Mouse (Mus musculus) hindbrain, embryonic 11.5 days (tissue): ENCODE results near the gene Arid3b. TPM values are rescaled to one million over a fixed set of nuclear protein-coding genes. Genes with fewer than 3 reads are reported as not detected.
"Not testable (repeated sequence)": the region's sequence is repeated elsewhere in the genome, so short reads cannot be mapped to it uniquely, and the experiment has no call there.

Experiments
- ATAC-seq: fragments of 200-750 bp; cut with Nextera tagmentation; 2 replicates; pipeline ENCODE4 v1.8.0; 2017; ENCODE audit warnings: mild to moderate bottlenecking, moderate TSS enrichment, moderate library complexity; ENCODE audit not compliant: low FRiP score
- DNase-seq: peaks from one replicate; pipeline ENCODE4 v3.0.0-alpha.2; 2015; ENCODE audit warnings: low spot score
- H3K27ac ChIP-seq: fragments of 300-500 bp; sonication (generic); 2 replicates; pipeline ENCODE4 v1.5.1; 2014; ENCODE audit warnings: mild to moderate bottlenecking, low read depth, low read length
- H3K27me3 ChIP-seq: fragments of 300-500 bp; sonication (generic); 2 replicates; pipeline ENCODE4 v1.6.1; 2014; ENCODE audit warnings: mild to moderate bottlenecking, low read length, moderate library complexity, mixed read lengths; ENCODE audit not compliant: control insufficient read depth, insufficient read depth
- H3K36me3 ChIP-seq: fragments of 300-500 bp; sonication (generic); 2 replicates; pipeline ENCODE4 v1.6.1; 2014; ENCODE audit warnings: mild to moderate bottlenecking, low read length, moderate library complexity, mixed read lengths; ENCODE audit not compliant: control insufficient read depth, insufficient read depth
- H3K4me1 ChIP-seq: fragments of 300-500 bp; sonication (generic); replicated peaks from 2 replicates; pipeline ENCODE4 v1.6.1; 2014; ENCODE audit warnings: low read length, mixed read lengths; ENCODE audit not compliant: control insufficient read depth, insufficient read depth
- H3K4me2 ChIP-seq: fragments of 300-500 bp; sonication (generic); replicated peaks from 2 replicates; pipeline ENCODE4 v1.6.1; 2014; ENCODE audit warnings: mild to moderate bottlenecking, low read depth, low read length
- H3K4me3 ChIP-seq: fragments of 300-500 bp; sonication (generic); 2 replicates; pipeline ENCODE4 v1.5.1; 2014; ENCODE audit warnings: low read depth, low read length
- H3K9ac ChIP-seq: fragments of 300-500 bp; sonication (generic); 2 replicates; pipeline ENCODE4 v1.6.1; 2014; ENCODE audit warnings: low read depth, low read length
- H3K9me3 ChIP-seq: fragments of 300-500 bp; sonication (generic); 2 replicates; pipeline ENCODE4 v1.6.1; 2016; ENCODE audit warnings: low read length; ENCODE audit not compliant: control insufficient read depth
- WGBS: fragments of 180-500 bp; shearing (Covaris S2); extraction: QIAGEN DNeasy Blood & Tissue Kit; methylation state at CpG from one replicate; pipeline ENCODE4 v1.1.7; 2014; 5-methylcytosine and 5-hydroxymethylcytosine counted together
- polyA plus RNA-seq: library from polyadenylated mRNA; unstranded; fragments of >200 nt; fragmentation: Nextera tagmentation; extraction: Ambion mirVana; gene quantifications from 2 replicates; pipeline ENCODE4 v1.2.1, GENCODE M21; 2014

Gene Arid3b
- polyA plus RNA-seq, result 21.9 and 27.7 TPM in 2 replicates

DNA sequence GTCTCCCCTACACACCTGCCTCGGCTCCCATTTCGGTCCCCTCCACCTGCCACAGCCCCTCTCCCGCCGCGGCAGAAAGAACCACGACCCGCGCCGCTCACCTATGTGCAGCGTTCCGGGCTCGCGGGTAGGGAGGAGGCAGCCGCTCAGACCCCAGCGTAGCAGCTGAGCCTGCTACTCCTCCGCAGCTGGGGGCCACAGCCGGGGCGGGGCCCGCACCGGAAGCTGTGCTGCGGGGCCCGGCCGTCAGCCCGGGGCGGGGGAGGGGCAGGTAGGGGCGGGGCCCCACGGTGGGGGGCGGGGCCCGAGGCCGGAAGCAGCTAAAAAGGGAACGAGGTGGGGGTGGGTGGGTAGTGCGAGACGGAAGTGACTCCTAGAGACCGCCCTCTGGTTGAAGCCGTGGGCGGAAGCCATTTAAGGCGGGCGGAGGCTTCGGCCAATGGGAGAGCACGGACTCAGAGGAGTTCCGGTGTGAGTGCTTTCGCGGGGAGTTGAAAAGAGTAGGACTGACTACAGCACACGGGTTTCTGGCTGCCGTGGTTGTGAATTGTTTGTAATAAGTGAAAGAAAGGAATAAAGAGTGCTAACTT lies at the start of gene Arid3b:
Arid3b (minus strand) TSS at position 213 of the 590 bp plus-strand sequence.
- Histone ChIP-seq H3K27me3 (no peaks in the 10 kb centered on the region), H3K27ac (peak within 1 kb of the TSS; percentile 78), H3K4me3 (peak within 1 kb of the TSS; percentile 74)

DNA sequence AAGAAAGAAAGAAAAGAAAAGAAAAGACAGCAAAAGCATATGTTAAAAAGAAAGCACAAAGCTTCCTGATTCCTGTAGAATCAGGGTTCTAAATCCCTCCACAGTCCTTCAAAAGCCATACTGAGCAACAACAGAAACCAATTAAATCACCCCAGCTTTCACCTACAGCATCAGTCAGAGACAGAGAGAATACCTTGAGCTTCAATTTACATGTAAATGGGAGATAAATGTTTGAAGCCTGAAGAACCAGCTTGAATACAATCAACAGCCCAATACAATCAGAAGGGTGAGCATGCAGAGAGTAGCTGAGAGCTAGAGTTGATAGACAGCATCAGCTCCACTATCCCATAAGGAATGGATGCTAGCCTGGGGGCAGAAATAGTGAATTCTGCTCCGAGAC lies 46.8 kb upstream of the Arid3b start:
- H3K9ac ChIP-seq, result no peak overlapping the region
- DNase-seq, result no peak
- no peaks in the 10 kb centered on the region for H3K36me3 ChIP-seq

More for the DNA sequence above, at the start of gene Arid3b:
- under 1% methylated on average over 27 of the region's 45 CpGs for WGBS
- Histone ChIP-seq H3K4me1 (peaks cover 7% of the 10 kb centered on the region; the same call in 1 of the 2 replicates), H3K9ac (peak within 1 kb of the TSS; percentile 75), H3K4me2 (peak within 1 kb of the TSS; percentile 59), H3K9me3 (no peaks in the 10 kb centered on the region), H3K36me3 (no peaks in the 10 kb centered on the region)
- ATAC-seq, result peak; percentile 99
- DNase-seq, result peak; percentile 94

DNA sequence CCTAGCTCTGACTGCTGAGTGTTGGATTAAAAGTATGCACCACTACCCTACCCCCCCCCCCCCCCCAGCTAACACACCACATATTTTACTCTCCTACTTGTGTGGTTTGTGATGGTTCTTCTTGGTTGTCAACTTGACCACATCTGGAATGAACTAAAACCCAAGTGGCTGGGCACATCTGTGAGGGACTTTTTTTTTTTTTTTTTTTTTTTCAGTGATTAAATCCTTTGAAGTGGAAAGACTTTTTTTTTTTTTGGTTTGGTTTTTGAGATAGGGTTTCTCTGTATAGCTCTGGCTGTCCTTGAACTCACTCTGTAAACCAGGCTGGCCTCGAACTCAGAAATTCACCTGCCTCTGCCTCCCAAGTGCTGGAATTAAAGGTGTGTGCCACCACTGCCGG lies 45.2 kb upstream of the Arid3b start:
- H3K4me1 ChIP-seq, H3K27ac ChIP-seq, H3K9me3 ChIP-seq, H3K36me3 ChIP-seq, H3K9ac ChIP-seq, H3K4me3 ChIP-seq, DNase-seq, H3K4me2 ChIP-seq, ATAC-seq, H3K27me3 ChIP-seq: not testable (repeated sequence)
- WGBS, result 93% methylated on average over 2 of the region's 2 CpGs

More for the DNA sequence above, 46.8 kb upstream of the Arid3b start:
- H3K27ac ChIP-seq, result no peak overlapping the region
- no peaks in the 10 kb centered on the region for H3K4me1 ChIP-seq
- WGBS, result 61% methylated on average over 1 of the region's 1 CpGs
- no peaks in the 10 kb centered on the region for H3K9me3 ChIP-seq
- no peak overlapping the region for H3K4me3 ChIP-seq
- no peaks in the 10 kb centered on the region for H3K27me3 ChIP-seq
- H3K4me2 ChIP-seq, result no peak overlapping the region
- ATAC-seq, result no peak

DNA sequence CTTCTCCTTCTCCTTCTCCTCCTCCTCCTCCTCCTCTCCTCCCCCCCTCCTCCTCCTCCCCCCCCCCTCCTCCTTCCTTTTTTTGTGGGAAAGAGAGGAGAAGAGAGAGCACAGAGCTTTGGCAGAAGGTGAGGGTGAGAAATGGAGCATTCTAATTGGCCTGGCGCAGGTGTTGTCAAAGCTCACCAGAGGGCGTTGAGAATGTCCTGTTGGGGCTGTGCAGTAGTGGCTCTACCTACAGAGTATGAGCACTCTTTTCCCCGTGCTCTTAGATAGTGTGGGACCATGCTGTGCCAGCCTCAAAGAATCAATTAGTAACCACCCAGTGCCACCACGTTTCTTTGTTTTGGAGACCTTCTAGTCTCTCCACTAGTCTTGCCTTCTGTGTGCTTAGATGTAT lies 43.7 kb upstream of the Arid3b start:
- no peak overlapping the region for H3K9ac ChIP-seq
- 17% methylated on average over 4 of the region's 4 CpGs for WGBS
- no peaks in the 10 kb centered on the region for H3K36me3 ChIP-seq
- no peak for ATAC-seq
- no peak overlapping the region for H3K4me2 ChIP-seq
- H3K9me3 ChIP-seq, result no peaks in the 10 kb centered on the region
- no peak overlapping the region for H3K4me3 ChIP-seq
- H3K27ac ChIP-seq, result no peak overlapping the region
- no peaks in the 10 kb centered on the region for H3K4me1 ChIP-seq
- no peak for DNase-seq
- H3K27me3 ChIP-seq, result no peaks in the 10 kb centered on the region

DNA sequence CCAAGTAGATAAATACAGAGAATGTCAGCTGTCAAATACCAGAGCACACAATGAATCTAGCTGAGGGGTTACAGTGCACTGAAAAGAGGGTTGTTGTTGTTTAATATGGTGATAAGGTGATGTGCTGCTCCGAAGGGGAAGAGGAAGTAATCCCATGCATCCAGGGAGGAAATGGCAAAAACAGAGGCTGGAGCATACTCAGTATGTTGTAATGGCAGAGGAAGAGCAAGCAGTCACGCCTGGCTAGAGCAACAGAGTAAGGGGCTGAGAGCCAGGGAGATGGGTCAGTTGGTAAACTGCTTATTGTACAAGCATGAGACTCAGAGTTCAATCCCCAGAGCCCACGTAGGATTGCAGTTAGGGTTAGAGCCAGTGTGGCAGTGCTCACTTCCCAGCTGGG lies 42.6 kb upstream of the Arid3b start:
- no peak for DNase-seq
- 66% methylated on average over 3 of the region's 3 CpGs for WGBS
- no peaks in the 10 kb centered on the region for H3K9me3 ChIP-seq
- no peaks in the 10 kb centered on the region for H3K36me3 ChIP-seq
- H3K27me3 ChIP-seq, result no peaks in the 10 kb centered on the region
- H3K4me3 ChIP-seq, result no peak overlapping the region
- ATAC-seq, result no peak
- no peak overlapping the region for H3K27ac ChIP-seq
- H3K4me2 ChIP-seq, result no peak overlapping the region
- no peaks in the 10 kb centered on the region for H3K4me1 ChIP-seq
- no peak overlapping the region for H3K9ac ChIP-seq

DNA sequence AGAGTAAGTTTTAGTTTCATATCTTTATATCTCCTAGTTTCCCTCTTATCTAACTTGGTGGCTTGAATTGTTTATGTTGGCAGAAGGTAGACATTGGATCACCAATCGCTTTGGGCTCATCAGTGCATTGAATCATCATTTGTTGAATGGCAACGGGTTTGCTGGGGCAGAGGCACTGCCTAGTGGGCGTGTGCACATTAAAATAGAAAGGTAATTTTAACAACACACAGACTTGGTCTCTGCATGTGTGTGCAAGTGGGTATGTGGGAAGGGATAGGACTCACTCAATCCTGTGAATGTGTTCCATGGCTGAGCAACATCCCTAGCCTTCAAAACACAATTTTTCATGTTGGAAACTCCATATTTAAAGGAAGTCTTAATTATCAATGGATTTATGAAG lies 38.4 kb upstream of the Arid3b start:
- no peak overlapping the region for H3K9ac ChIP-seq
- no peaks in the 10 kb centered on the region for H3K9me3 ChIP-seq
- no peak for DNase-seq
- H3K4me1 ChIP-seq, result no peaks in the 10 kb centered on the region
- no peak overlapping the region for H3K4me2 ChIP-seq
- no peaks in the 10 kb centered on the region for H3K36me3 ChIP-seq
- no peak overlapping the region for H3K27ac ChIP-seq
- no peak for ATAC-seq
- H3K4me3 ChIP-seq, result no peak overlapping the region
- no peaks in the 10 kb centered on the region for H3K27me3 ChIP-seq
- WGBS, result 75% methylated on average over 3 of the region's 3 CpGs

DNA sequence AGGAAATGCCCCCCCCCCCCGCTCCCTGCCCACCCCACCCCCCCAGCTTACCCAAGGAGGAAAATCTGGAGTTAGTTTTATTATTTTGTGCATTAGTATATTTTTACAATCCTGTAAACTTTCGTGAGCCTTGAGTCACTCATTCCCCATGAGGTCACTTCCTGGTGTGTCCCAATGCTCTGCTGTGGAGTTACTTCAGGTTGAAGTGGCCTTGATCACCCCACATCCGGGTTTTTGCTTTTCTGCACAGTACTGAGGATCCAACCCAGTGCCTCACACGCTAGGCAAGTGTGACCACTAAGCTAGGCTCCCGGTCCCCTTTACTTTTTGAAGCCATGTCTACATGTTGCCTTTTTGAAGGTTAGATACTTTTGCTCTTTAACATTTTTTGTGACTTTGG lies 37.5 kb upstream of the Arid3b start:
- no peak for DNase-seq
- no peak for ATAC-seq

DNA sequence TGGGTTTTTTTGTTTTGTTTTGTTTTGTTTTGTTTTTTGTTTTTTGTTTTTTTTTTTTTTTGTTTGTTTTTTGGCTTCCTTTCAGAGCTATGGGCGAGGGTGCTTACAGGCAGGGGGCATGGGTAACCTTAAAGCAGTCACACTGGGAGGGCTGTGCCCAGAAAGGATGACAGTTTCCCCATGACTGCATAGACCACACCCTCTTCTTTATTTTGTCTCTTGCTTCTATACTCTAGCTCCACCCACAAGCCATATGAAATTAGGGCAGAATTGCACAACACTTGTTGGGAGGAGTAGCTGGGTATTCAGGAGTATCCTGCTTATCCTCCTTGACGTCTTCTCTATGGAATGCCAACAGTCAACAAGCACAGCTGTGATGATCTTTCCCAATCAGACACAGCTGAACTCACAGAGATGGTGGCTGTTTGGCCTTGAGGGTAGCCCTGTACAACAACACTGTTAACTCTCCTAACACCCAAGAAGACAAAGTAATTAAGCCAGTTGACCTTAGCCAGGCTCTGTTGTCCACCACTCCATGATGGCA lies 33.8 kb upstream of the Arid3b start:
- H3K9me3 ChIP-seq, result no peaks in the 10 kb centered on the region
- no peak overlapping the region for H3K9ac ChIP-seq
- WGBS, result 53% methylated on average over 2 of the region's 2 CpGs
- H3K27ac ChIP-seq, result no peak overlapping the region
- H3K4me2 ChIP-seq, result no peak overlapping the region
- DNase-seq, result no peak
- no peaks in the 10 kb centered on the region for H3K36me3 ChIP-seq
- H3K27me3 ChIP-seq, result no peaks in the 10 kb centered on the region
- no peak overlapping the region for H3K4me3 ChIP-seq
- H3K4me1 ChIP-seq, result no peaks in the 10 kb centered on the region
- no peak for ATAC-seq

More for the DNA sequence above, 37.5 kb upstream of the Arid3b start:
- H3K9ac ChIP-seq, result no peak overlapping the region
- no peaks in the 10 kb centered on the region for H3K36me3 ChIP-seq
- no peak overlapping the region for H3K4me3 ChIP-seq
- H3K27ac ChIP-seq, result no peak overlapping the region
- no peaks in the 10 kb centered on the region for H3K9me3 ChIP-seq
- 81% methylated on average over 5 of the region's 5 CpGs for WGBS
- H3K4me2 ChIP-seq, result no peak overlapping the region
- H3K27me3 ChIP-seq, result no peaks in the 10 kb centered on the region
- no peaks in the 10 kb centered on the region for H3K4me1 ChIP-seq

DNA sequence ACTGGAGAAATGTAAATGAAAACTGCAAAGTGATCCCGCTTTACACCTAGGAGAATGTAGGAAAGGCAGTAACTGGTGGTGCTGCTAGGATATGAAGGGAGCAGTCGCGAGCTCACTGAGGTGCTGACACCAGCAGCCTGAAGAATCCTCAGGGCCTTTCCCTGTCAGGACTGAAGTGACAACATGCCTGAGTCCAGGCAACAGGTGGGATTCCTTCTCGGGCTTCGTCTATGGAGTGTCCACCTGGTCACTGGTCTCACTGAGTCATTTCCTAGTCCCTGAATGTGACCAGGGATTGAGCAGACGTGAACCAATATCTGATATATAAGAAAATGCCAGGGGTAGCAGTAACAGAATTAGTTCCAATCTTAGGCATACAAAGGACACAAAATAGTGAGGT lies 32.2 kb upstream of the Arid3b start:
- no peak overlapping the region for H3K4me2 ChIP-seq
- 85% methylated on average over 6 of the region's 6 CpGs for WGBS
- ATAC-seq (no peak), DNase-seq (no peak)
- H3K27ac ChIP-seq, result no peak overlapping the region
- H3K36me3 ChIP-seq, result no peaks in the 10 kb centered on the region
- no peaks in the 10 kb centered on the region for H3K27me3 ChIP-seq
- no peaks in the 10 kb centered on the region for H3K9me3 ChIP-seq
- no peak overlapping the region for H3K9ac ChIP-seq
- H3K4me1 ChIP-seq, result no peaks in the 10 kb centered on the region
- H3K4me3 ChIP-seq, result no peak overlapping the region
